Mouse (Mus musculus): ENCODE results near the gene Zfp618. TPM values are rescaled to one million over a fixed set of nuclear protein-coding genes. Genes with fewer than 3 reads are reported as not detected.

Zfp618 gene
- total RNA-seq, 2 experiments from 2014 or later, result 8.3 to 9.3 TPM

DNA sequence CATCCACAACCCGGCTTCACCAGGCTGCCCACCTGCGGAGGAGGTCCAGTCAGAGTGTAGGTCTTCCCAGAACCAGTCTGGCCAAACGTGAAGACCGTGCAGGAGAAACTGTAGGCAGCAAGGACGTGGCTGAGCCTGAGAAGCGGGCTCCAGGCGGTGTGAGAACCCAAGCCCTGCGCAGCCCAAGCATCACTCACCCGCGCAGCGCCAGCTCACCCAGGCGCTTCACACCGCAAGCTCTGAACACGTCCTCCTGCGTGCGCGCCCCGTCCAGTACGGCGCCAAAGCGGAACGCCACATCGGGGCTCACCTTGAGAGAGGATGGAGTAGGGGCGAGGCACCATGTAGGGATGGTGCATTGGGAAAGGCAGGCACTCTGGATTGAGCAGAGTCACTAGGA lies 205.7 kb downstream of the Zfp618 start:
- no peak for DNase-seq (ENCODE audit: extremely low spot score in 1 of 2, low spot score in 2 of 2)
- intact Hi-C loops (cut with DNase I), result no loop called here

DNA sequence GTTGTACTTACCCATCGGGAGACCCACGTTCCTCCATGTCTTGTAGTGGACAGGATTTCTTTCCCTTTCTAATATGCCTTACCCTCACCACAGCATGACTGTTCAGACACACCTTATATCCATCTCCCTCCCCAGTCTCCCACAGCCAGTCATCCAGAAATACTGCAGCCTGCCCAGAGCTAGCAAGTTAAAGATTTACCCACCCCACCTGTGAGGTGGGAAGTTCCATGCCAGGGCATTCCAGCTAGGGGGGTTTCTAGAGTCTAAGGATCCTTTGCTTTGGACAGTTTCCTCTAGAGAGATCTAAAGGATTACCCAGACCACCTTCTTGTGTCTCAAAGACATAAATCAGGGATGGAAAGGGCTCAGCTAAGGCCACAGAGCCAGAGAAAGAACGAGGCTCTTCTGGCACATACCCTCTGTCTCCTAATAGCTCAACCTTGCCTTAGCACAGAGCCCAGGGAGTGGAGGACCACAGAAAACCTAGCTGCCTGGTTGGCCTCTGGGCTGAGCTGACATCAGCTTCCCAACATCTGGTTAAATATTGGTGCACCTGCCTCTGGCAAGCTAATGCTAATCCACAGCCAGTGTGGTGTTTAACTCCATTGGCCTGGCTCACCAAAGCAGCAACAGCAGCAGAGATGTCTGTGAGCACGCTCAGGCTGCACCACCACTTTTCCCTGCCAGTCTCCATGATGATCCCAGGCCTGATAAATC lies 206.8 kb downstream of the Zfp618 start, which contains the start of gene Kif12:
Gene Kif12, minus strand, starts transcription at position 163 of the 717 bp plus-strand sequence.
- intact Hi-C loops (cut with DNase I), result no loop called here
- no peak for DNase-seq (ENCODE audit: extremely low spot score in 1 of 2, low spot score in 2 of 2)

DNA sequence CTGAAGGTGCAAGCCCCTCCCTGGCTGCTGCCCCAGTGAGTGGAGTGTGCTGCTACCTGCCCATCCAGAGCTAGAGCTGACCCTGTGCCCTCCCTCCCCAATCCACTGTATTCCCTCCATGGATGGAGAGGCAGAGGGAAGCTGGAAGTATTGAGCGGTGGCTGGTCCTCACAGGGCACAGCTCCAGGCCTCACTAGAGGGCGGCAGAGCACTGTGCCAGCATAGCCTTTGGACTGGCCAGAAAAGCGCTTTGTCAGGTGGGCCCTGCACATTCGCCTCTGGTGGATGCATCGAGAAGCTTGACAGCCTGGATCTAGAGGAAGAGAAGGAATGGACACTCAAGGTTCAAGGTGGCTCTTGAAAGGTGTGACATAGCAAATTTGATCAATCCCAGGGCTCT lies 216.2 kb downstream of the Zfp618 start:
- intact Hi-C loops (cut with DNase I), result no loop called here
- peak; percentile 52 to 77 for DNase-seq (ENCODE audit: extremely low spot score in 1 of 2, low spot score in 2 of 2)

DNA sequence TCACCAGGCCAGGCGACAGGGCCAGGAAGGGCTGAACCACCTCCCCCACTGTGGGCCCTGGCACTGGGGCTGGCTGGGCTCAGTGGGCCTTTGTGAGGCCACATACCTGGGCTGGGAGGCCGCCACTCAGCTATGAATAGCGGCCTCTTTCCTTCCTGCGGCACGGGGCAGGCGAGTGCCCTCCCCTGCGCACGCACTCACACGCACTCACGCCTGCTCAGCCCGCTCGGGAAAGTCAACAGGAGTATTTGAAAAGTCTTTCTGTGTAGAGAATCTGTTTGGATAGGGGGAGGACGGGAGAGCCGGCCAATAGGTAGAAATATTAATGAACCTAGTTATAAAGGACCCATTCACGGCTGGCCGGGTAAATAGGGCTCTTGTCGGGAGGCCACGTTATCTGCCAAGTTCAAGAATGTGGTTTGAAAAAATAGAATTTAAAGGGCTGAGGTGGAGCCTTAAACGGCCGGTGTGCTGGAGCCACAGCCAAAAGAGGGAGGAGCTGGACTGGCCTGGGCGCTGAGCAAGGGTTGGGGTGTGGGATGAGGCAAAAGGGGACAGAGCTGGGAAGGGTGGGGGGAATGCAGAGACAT lies 221.0 kb downstream of the Zfp618 start:
- peak in 1 of 2 experiments; percentile 13 for DNase-seq (ENCODE audit: extremely low spot score in 1 of 2, low spot score in 2 of 2)

More for the DNA sequence above, 221.0 kb downstream of the Zfp618 start:
- intact Hi-C loops (cut with DNase I), result loop anchor here (5.0 kb wide), 1 partner anchor 131 kb away; no protein-coding TSS in a partner anchor

Other genes with a start within 250 kb of the Zfp618 start
- gene Ambp, start 189.2 kb downstream of the Zfp618 start, total RNA-seq (2021), result not detected
- gene Kif12, start 206.6 kb downstream of the Zfp618 start, total RNA-seq (2021), result not detected
- gene Col27a1, start 248.4 kb downstream of the Zfp618 start, total RNA-seq (2021), result 1 to 10 TPM; 2.5 to 3.3 TPM

Measured in left cerebral cortex, postnatal 10 days (tissue).